Mouse (Mus musculus) inflammation-experienced regulatory T-cells, adult 16 weeks (primary cell): Measurements from ENCODE around the gene Podxl2. TPM values are rescaled to one million over a fixed set of nuclear protein-coding genes. Genes with fewer than 3 reads are reported as not detected.

ENCODE experiments used
- polyA plus RNA-seq: library from polyadenylated mRNA; unstranded; fragments of 100-300 nt; shearing (Covaris generic); gene quantifications from one replicate; pipeline ENCODE4 v1.2.1, GENCODE M21; 2017

The Podxl2 gene
- polyA plus RNA-seq: not detected

DNA sequence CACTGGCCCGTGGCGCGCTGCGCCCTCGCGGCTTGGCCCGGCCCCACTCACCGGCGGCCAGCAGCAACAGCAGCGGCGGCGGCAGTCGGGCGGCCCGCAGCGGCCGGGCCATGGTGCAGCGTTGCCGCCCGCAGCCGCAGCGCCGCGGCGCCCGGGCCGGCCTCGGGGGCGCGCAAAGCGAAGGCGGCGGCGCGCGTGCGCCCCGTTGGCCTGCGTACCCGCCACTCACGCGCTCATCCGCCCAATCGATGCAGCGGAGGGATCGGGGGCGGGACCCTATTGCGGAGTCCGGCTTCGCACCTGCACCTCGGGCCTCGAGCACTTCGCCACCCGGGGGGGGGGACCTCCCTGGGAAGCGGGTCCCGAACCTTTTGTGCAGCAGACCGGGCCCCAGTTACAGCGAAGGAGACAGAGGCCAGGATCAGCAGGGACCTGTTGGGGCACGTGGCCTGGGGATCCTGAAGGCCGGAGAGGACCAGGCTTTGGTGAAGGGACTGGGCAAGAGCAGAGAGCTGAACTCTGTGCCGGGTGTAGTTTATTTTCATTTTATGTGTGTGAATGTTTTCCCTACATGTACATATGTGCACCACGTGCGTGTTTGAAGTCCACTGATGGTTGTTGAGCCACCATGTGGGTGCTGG is at the start of gene Podxl2:
TSS of gene Podxl2 (minus strand) at position 177 of the 641 bp plus-strand sequence.

DNA sequence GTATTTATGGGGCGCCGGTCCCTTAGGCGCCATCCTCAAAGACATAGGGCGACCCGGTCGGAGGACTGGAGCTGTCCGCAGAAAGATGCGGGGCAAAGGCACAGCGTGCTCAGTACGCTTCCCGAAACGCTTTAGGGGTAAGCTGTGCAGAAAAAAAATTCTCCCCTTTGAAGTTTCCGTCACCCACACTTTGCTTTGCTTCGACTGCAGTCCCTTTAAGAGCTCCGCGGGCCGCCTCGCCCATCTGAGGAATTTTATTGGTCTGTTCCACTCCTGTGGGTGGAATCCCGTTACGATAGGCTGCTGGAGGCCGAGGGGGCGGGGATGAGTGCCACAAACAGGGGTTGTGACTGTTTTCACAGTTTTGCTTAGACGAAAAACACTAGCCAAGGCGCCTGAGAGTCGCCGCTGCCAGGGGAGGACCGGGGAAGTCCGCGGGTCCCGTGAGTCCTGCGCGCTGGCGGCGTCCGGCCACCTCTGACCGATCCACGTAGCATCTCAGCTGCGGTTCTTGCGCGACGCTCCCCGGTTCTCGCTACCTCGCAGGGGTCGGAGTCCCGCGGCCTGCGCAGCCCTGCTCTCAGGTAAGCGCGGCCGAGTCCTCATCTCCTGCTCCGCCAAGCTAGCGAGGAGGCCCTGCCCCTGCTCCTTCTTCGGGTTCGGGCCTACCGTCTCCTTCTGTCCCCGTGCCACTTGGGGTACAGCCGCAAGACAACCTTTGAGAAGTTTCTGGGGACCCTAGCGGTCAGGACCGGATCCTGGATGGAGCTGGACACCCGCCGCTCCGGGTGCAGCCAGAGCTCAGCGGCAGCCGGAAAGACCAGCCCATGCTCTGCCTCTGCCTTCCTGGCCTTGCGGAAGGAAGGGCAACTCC is 27.3 kb upstream of the Podxl2 start, which contains the start of gene Tpra1:
TSS of gene Tpra1 (plus strand) at position 305 of the 874 bp plus-strand sequence.

DNA sequence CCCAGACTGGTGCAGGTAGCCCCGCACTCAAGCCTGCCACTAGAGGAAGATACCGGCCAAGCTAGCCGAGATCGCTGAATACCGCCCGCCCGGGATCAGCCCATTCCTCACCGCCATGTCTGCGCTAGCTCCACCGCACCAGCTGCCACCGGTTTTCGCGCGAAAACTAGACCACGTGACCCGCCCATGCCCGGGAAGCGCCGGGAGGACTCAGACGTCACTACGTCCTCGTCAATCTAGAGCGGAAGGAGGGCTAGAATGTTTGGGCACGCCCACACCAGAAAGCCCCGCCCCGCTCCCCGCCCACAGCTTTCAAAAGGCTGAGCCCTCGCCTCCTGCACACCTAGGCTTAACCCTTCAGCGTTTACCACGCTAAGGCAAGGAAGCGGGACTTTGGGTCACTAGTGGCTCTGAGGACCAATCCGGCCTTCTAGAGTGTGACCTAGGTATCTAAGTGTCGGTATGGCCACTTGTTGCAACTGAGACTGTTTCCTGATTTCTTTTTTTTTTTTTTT is 23.7 kb upstream of the Podxl2 start, which contains the start of gene Mcm2:
TSS of gene Mcm2 (minus strand) at position 247 of the 515 bp plus-strand sequence.

DNA sequence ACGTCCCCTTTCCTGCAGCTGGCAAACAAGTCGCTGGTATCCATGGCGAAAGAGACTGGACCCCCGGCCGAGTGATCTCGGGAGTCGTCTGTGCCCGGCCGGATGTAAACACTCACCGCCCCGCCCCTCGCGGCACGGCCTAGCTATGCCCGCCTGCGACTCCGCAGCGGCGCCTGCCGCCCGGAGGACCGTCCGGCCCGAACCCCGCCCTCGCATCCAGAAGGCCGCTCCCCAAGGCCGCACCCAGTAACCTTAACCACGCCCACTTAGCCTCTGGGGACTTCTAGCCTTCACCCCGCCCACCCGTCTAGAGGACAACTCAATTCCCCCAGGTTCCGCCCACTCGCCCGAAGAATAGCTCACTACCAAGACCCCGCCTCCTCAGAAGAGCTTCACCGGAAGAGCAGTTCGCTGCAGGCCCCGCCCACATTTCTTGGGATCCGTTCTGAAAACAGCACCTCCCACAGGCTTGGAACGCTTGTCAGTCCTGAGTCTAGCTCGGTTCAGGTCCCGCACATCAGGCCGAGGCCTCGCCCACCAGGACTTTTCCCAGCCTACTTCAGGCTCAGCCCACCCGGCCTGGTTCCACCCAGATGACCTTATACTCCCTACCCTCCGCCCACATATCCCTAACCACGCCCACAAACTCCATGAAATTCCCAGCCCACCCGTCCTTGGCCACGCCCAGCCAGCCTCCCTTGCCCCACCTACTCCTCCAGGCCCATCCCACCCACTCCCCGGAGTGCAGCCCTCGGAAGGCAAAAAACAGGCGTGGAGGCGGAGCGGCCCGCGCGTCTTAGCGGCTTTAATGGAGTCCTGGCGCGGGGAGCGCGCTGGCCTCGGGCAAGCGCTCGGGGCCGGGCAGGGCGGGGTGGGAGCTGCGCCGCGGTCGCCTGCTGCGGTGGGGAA is 32.8 kb downstream of the Podxl2 start, which contains the start of gene Abtb1:
TSS of gene Abtb1 (minus strand) at position 204 of the 909 bp plus-strand sequence.

Other genes starting within 250 kb of the Podxl2 start
- gene Kbtbd12, start 237.1 kb downstream of the Podxl2 start, polyA plus RNA-seq: not detected
- 1.5 TPM for gene Mgll, start 150.6 kb downstream of the Podxl2 start, polyA plus RNA-seq
- gene Abtb1, start 33.1 kb downstream of the Podxl2 start, polyA plus RNA-seq: 88.7 TPM
- 76.3 TPM for gene Mcm2, start 23.7 kb upstream of the Podxl2 start, polyA plus RNA-seq
- gene Tpra1, start 27.2 kb upstream of the Podxl2 start, polyA plus RNA-seq: 139 TPM